Mouse (Mus musculus) C2C12 (cell line): ENCODE measurements at regions not wholly inside any gene's neighbourhood (a gene's known extent, or its start where the extent isn't known, plus 50 kb on each side); places are given as distances from the start of the nearest gene placed in this dataset.

Experiments
- H3K27me3 ChIP-seq: one replicate; pipeline ENCODE4 v1.6.1; 2011; ENCODE audit not compliant: control insufficient read depth, insufficient read depth, insufficient read length
- H3K36me3 ChIP-seq: one replicate; pipeline ENCODE4 v1.6.1; 2011; ENCODE audit not compliant: control insufficient read depth, insufficient read depth
- H3K4me3 ChIP-seq: one replicate; pipeline ENCODE4 v1.5.1; 2011; ENCODE audit warnings: mild to moderate bottlenecking, control low read depth; ENCODE audit not compliant: poor library complexity, insufficient read depth, severe bottlenecking
- H3K79me2 ChIP-seq: one replicate; pipeline ENCODE4 v1.6.1; 2011; ENCODE audit not compliant: control insufficient read depth, insufficient read depth
- H3K79me3 ChIP-seq: one replicate; pipeline ENCODE4 v1.6.1; 2011; ENCODE audit warnings: low read depth, control low read depth
- H3ac ChIP-seq: one replicate; pipeline ENCODE3; 2011; ENCODE audit warnings: low read depth; ENCODE audit not compliant: control insufficient read depth, insufficient read length
- CEBPB ChIP-seq: IDR thresholded peaks from one replicate; pipeline ENCODE4 v1.6.1; 2011; ENCODE audit warnings: low read depth, mild to moderate bottlenecking, control low read depth, moderate library complexity
- CTCF ChIP-seq: IDR thresholded peaks from one replicate; pipeline ENCODE4 v1.5.1; 2011; ENCODE audit not compliant: control insufficient read depth, insufficient read depth, insufficient read length
- FOSL1 ChIP-seq: IDR thresholded peaks from one replicate; pipeline ENCODE4 v1.8.0; 2011; ENCODE audit warnings: mild to moderate bottlenecking, low read length; ENCODE audit not compliant: poor library complexity, insufficient read depth, severe bottlenecking
- MAX ChIP-seq: IDR thresholded peaks from one replicate; pipeline ENCODE4 v1.6.1; 2011; ENCODE audit warnings: mild to moderate bottlenecking, control low read depth
- MYOD1 ChIP-seq: IDR thresholded peaks from one replicate; pipeline ENCODE4 v1.6.1; 2011; ENCODE audit warnings: low read depth; ENCODE audit not compliant: control insufficient read depth, insufficient read length
- MYOG ChIP-seq: IDR thresholded peaks from one replicate; pipeline ENCODE4 v1.6.1; 2011; ENCODE audit not compliant: control insufficient read depth, insufficient read length; ENCODE audit errors: extremely low read depth
- USF1 ChIP-seq: IDR thresholded peaks from one replicate; pipeline ENCODE4 v1.6.1; 2011; ENCODE audit warnings: low read depth, mild to moderate bottlenecking, control low read depth, moderate library complexity

DNA sequence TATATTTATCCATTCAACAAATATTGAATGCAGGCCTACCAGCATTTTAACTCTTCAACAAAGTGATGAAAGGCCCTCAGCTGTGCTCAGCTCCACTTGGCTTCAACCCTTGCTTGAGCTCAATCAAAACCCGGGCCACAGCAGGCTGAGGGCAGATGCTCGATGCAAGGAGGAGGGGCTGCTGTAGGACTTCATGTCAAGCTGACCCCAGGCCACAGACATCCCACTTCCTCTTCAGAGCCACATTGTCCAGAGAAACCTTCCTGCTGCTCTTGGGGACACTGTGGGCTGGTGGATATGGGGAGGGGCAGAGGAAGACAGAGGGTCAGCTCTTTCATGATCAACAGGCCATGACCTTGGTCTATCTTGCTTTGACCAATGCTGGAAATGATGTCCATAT is 299.7 kb downstream of the Bcl11a start:
- H3K36me3 ChIP-seq = no peaks in the 10 kb centered on the region
- no peak overlapping the region for H3ac ChIP-seq
- no peaks in the 10 kb centered on the region for H3K79me3 ChIP-seq
- no peak for TF ChIP-seq MAX
- no peak for TF ChIP-seq CTCF
- no peak for TF ChIP-seq FOSL1
- no peak for TF ChIP-seq MYOG
- TF ChIP-seq MYOD1 = no peak
- no peak for TF ChIP-seq CEBPB
- TF ChIP-seq USF1 = no peak
- H3K27me3 ChIP-seq = no peaks in the 10 kb centered on the region
- no peak overlapping the region for H3K4me3 ChIP-seq
- H3K79me2 ChIP-seq = no peaks in the 10 kb centered on the region

DNA sequence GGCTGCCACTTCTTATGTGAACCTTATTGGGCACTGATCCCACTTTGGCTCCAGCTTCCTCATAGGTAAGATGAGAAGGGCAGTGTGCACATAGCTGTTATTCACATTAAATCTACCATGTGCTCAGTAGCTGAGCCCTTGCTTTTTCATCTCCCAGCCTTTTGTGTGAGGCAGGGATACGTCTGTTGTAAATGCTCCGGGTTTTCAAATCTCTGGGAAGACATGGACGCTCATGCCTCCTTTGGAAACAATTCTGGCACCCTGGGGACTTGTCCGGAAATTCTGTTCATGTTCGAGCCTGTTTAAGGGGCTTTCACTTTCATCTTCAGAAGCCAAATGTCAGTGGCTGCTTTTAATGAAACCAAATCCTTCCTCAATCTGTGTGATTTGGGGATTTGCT is 312.7 kb downstream of the Bcl11a start:
- no peaks in the 10 kb centered on the region for H3K27me3 ChIP-seq
- no peaks in the 10 kb centered on the region for H3K36me3 ChIP-seq
- no peaks in the 10 kb centered on the region for H3K79me2 ChIP-seq
- TF ChIP-seq CEBPB = no peak
- TF ChIP-seq CTCF = no peak
- no peak for TF ChIP-seq FOSL1
- TF ChIP-seq MAX = no peak
- no peak for TF ChIP-seq MYOG
- TF ChIP-seq USF1 = no peak
- TF ChIP-seq MYOD1 = no peak
- H3K4me3 ChIP-seq = no peak overlapping the region
- H3ac ChIP-seq = no peak overlapping the region
- H3K79me3 ChIP-seq = no peaks in the 10 kb centered on the region

GRCm38 (mm10) chr11:24391385-24391784 is 313.5 kb downstream of the Bcl11a start:
- Histone ChIP-seq H3K27me3 (no peaks in the 10 kb centered on the region), H3K79me2 (no peaks in the 10 kb centered on the region), H3K36me3 (no peaks in the 10 kb centered on the region), H3ac (no peak overlapping the region), H3K4me3 (no peak overlapping the region), H3K79me3 (no peaks in the 10 kb centered on the region)
- no peak for TF ChIP-seq FOSL1
- TF ChIP-seq CEBPB = no peak
- TF ChIP-seq MYOD1 = no peak
- no peak for TF ChIP-seq CTCF
- TF ChIP-seq MYOG = no peak
- no peak for TF ChIP-seq USF1
- no peak for TF ChIP-seq MAX

GRCm38 (mm10) chr11:24395478-24395877 is 317.6 kb downstream of the Bcl11a start:
- Histone ChIP-seq H3K27me3 (no peaks in the 10 kb centered on the region), H3ac (no peak overlapping the region), H3K79me2 (no peaks in the 10 kb centered on the region), H3K4me3 (no peak overlapping the region), H3K36me3 (no peaks in the 10 kb centered on the region), H3K79me3 (no peaks in the 10 kb centered on the region)
- TF ChIP-seq FOSL1 = no peak
- no peak for TF ChIP-seq MAX
- no peak for TF ChIP-seq CTCF
- TF ChIP-seq USF1 = no peak
- no peak for TF ChIP-seq CEBPB
- TF ChIP-seq MYOG = no peak
- no peak for TF ChIP-seq MYOD1

DNA sequence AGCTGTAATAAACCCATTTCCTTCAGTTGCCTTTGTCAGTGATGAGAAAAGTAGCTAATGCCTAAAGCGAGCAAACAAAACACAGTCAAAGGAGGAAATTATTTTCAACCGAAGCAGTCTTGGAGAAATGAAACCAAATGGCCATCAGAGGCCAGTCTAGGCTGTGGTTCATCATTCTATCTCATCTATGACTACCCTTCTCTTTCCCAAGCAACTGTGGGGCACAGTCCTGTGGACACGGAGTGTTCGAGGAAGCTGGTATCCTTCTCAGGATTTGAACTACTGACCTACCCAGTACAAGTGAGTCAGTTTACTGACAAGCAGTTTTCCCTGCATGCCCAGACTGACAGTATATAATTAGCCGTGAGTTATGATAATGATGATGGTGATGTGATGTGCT is 319.1 kb downstream of the Bcl11a start:
- H3K36me3 ChIP-seq = no peaks in the 10 kb centered on the region
- TF ChIP-seq MYOG = no peak
- no peak for TF ChIP-seq CEBPB
- TF ChIP-seq CTCF = no peak
- TF ChIP-seq MAX = no peak
- TF ChIP-seq FOSL1 = no peak
- TF ChIP-seq MYOD1 = no peak
- no peak for TF ChIP-seq USF1
- H3K27me3 ChIP-seq = no peaks in the 10 kb centered on the region
- no peaks in the 10 kb centered on the region for H3K79me2 ChIP-seq
- H3K79me3 ChIP-seq = no peaks in the 10 kb centered on the region
- no peak overlapping the region for H3ac ChIP-seq
- H3K4me3 ChIP-seq = no peak overlapping the region

GRCm38 (mm10) chr11:24397710-24398109 is 319.9 kb downstream of the Bcl11a start:
- no peak overlapping the region for H3K4me3 ChIP-seq
- no peaks in the 10 kb centered on the region for H3K27me3 ChIP-seq
- H3ac ChIP-seq = no peak overlapping the region
- no peaks in the 10 kb centered on the region for H3K36me3 ChIP-seq
- H3K79me3 ChIP-seq = no peaks in the 10 kb centered on the region
- no peaks in the 10 kb centered on the region for H3K79me2 ChIP-seq
- TF ChIP-seq MYOD1 (no peak), CTCF (no peak)
